Mouse (Mus musculus): ENCODE data around the gene Tgfb1i1.

DNA sequence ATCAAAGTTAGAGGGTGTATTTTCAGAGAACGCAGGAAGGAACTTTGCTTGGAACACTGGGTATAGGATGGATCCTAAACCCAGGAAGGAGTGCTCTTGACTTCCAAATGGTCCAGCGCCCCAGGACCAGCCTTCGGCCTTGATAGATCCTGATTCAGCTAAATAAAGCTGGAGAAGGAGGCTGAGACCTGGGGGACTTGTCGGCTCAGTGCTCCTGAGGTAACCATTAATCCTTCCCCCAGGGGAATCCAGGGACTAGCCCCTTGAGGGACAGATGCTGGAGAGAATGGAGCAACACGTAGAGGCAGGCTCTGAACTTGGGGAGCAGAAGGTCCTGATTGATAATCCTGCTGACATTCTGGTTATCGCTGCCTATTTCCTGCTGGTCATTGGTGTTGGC lies 18.8 kb downstream of the Tgfb1i1 start, which contains the start of gene Slc5a2:
- TF ChIP-seq CTCF (IDR thresholded peaks at IDR 0.05; ENCODE audit: low read depth, low read length) (no peak), POLR2A (IDR thresholded peaks at IDR 0.05; ENCODE audit: extremely low read depth, insufficient read depth, low read length) (no peak)

Measured in liver, adult 2 months (tissue).